Mouse (Mus musculus): ENCODE measurements around the gene Arhgap22. TPM values are rescaled to one million over a fixed set of nuclear protein-coding genes. Genes with fewer than 3 reads are reported as not detected.

Gene Arhgap22
- polyA plus RNA-seq, 1 experiment from 2014 or later: 3.8 TPM

DNA sequence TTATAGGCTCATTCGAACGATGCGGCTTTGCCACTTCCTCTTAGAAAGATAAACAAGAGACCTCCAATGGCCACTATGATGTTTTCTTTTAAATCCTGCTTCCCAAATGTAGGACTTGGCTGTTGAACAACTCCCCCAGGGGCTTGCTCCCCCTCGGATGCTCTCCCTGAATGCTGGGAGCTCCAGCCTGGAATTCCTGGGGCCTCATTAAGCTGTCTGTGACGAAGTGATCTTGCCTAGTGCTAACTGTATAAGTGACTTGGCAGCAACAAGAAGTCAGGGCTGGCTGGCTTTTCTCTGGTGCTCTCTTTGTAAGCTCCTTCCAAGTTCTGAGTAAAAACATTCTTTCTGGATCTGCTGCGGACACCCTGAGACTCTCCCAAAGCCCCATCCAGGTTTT lies 104.1 kb downstream of the Arhgap22 start:
- H3K36me3 ChIP-seq (ENCODE audit: insufficient read depth, low read length): no peaks in the 10 kb centered on the region
- no peak overlapping the region for H3K9ac ChIP-seq (ENCODE audit: low read depth, low read length)
- DNase-seq (ENCODE audit: low spot score) (peak; percentile 76), ATAC-seq (replicated peaks; ENCODE audit: low FRiP score, low read depth) (no peak)
- H3K4me1 ChIP-seq (replicated peaks; ENCODE audit: insufficient read depth, low read length): peaks cover 5% of the 10 kb centered on the region
- peak overlapping the region; percentile 6; the same call in 1 of the 2 replicates for H3K27ac ChIP-seq
- no peaks in the 10 kb centered on the region for H3K9me3 ChIP-seq (replicated peaks; ENCODE audit: low read length)
- no peak overlapping the region for H3K4me2 ChIP-seq (ENCODE audit: low read length)
- H3K27me3 ChIP-seq (ENCODE audit: insufficient read depth, low read length): no peaks in the 10 kb centered on the region
- 29% methylated on average over 6 of the region's 6 CpGs for WGBS
- no peak overlapping the region for H3K4me3 ChIP-seq (replicated peaks; ENCODE audit: low read depth, low read length)
- TF ChIP-seq CTCF (IDR thresholded peaks at IDR 0.05; ENCODE audit: low read depth): no peak

DNA sequence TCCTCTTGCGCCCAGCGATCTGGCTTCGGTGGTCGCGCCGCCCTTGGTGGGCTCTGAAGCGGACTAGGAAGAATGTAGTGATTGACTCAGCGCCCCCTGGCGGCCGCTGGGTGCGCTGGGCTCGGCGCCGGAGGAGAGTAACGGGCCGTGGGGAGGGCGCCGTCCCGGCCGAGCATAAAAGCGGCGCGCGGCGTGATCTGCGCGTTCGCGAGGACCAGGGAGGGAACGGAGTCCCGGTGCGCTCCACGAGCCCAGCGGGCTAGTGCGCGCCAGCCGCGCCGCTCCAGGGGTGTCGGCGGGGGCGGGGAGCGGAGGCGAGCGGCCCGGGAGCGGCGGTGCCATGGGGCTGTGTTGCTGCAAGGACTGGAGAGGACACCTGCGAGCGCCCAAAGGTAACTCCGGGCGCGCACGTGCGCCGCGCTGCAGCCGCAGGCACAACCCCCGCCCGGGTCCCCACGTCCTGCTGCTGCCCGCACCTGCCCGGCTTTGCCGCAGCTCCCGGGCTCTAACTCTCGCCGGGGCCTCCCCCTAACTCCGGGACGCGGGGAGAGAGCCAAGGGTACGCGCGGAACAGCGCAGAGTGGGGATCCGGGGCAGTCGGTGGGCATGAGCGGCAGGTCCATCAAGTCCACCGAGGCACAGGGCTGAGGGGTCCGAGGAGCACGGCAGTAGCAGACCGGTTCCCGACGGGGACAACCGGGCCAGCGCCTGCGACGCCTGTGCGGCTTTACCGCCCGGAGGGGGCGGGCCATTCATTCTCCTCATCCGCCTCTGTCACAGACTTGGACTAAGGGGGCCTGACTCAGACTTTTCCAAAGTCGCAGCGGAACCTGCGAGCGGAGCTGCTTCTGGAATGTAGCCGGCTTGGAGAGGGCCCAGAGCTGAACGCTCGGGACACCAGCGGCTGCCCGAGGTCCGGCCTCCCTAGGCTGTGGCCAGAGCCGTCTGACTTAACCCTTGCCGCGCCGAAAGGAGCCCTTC lies 106.0 kb downstream of the Arhgap22 start:
- WGBS: under 1% methylated on average over 88 of the region's 106 CpGs
- DNase-seq (ENCODE audit: low spot score) (peak; percentile 80), ATAC-seq (replicated peaks; ENCODE audit: low FRiP score, low read depth) (peak; percentile 55)
- peak overlapping the region; percentile 58 for H3K27ac ChIP-seq
- peak overlapping the region; percentile 57 for H3K9ac ChIP-seq (ENCODE audit: low read depth, low read length)
- no peaks in the 10 kb centered on the region for H3K36me3 ChIP-seq (ENCODE audit: insufficient read depth, low read length)
- peaks cover 5% of the 10 kb centered on the region for H3K4me1 ChIP-seq (replicated peaks; ENCODE audit: insufficient read depth, low read length)
- peak overlapping the region; percentile 100 for H3K4me2 ChIP-seq (ENCODE audit: low read length)
- no peaks in the 10 kb centered on the region for H3K9me3 ChIP-seq (replicated peaks; ENCODE audit: low read length)
- H3K27me3 ChIP-seq (ENCODE audit: insufficient read depth, low read length): no peaks in the 10 kb centered on the region
- peak overlapping the region; percentile 63 for H3K4me3 ChIP-seq (replicated peaks; ENCODE audit: low read depth, low read length)
- TF ChIP-seq CTCF (IDR thresholded peaks at IDR 0.05; ENCODE audit: low read depth): peak; percentile 78

DNA sequence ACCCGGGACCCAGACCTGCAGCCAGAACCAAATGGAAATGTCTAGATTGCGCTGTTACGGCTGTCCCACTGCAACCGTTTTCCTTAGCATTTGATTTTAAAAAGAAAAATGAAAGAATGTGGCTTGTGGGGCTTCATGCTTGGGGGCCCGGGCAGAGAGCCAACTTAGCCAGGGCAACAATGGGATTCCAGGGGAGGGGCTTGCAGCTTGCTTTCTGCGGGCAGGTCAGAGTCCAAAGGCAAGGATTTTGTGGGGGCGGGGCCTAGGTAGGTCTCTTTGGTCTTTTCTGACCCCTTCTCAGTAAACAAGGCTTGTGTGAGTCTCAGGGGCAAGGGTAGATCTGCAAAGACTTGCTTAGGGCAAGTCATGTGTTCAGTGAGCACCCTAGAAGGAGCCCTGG lies 107.0 kb downstream of the Arhgap22 start:
- TF ChIP-seq CTCF (IDR thresholded peaks at IDR 0.05; ENCODE audit: low read depth): no peak
- peak overlapping the region; percentile 100 for H3K4me2 ChIP-seq (ENCODE audit: low read length)
- ATAC-seq (replicated peaks; ENCODE audit: low FRiP score, low read depth): 0 out of 2 replicates have a peak, but pooled peaks have one; percentile 14

DNA sequence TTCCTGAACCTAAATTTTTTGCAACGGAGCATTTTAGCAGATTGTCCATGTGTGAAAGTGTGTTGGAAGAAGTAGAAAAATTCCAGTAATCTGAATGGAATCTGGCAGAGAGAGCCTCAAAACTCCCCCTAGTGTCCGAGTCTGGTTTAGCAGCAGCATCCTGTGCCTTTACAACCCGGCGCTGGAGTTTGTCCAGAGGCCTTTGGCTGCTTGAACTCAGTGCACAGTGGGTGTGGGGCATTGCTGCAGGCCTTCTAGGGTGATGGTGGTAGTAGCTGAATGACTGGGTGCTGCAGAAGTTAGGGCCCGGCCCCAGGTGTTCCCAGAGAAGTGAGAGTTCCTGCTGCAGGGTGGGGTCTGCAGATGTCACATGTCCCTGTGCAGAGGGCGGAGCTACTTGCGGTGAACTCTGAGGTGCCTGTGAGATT lies 108.8 kb downstream of the Arhgap22 start:
- H3K4me2 ChIP-seq (ENCODE audit: low read length): no peak overlapping the region
- H3K9ac ChIP-seq (ENCODE audit: low read depth, low read length): no peak overlapping the region
- no peak overlapping the region for H3K27ac ChIP-seq
- TF ChIP-seq CTCF (IDR thresholded peaks at IDR 0.05; ENCODE audit: low read depth): peak; percentile 75
- H3K9me3 ChIP-seq (replicated peaks; ENCODE audit: low read length): no peaks in the 10 kb centered on the region
- H3K4me1 ChIP-seq (replicated peaks; ENCODE audit: insufficient read depth, low read length): peaks cover 5% of the 10 kb centered on the region
- H3K27me3 ChIP-seq (ENCODE audit: insufficient read depth, low read length): no peaks in the 10 kb centered on the region
- WGBS: 26% methylated on average over 7 of the region's 7 CpGs
- DNase-seq (ENCODE audit: low spot score) (peak; percentile 82), ATAC-seq (replicated peaks; ENCODE audit: low FRiP score, low read depth) (no peak)
- no peaks in the 10 kb centered on the region for H3K36me3 ChIP-seq (ENCODE audit: insufficient read depth, low read length)
- no peak overlapping the region for H3K4me3 ChIP-seq (replicated peaks; ENCODE audit: low read depth, low read length)

More for the DNA sequence above, 107.0 kb downstream of the Arhgap22 start:
- H3K27me3 ChIP-seq (ENCODE audit: insufficient read depth, low read length): no peaks in the 10 kb centered on the region
- no peaks in the 10 kb centered on the region for H3K9me3 ChIP-seq (replicated peaks; ENCODE audit: low read length)
- H3K36me3 ChIP-seq (ENCODE audit: insufficient read depth, low read length): no peaks in the 10 kb centered on the region
- H3K4me3 ChIP-seq (replicated peaks; ENCODE audit: low read depth, low read length): peak overlapping the region; percentile 63
- H3K9ac ChIP-seq (ENCODE audit: low read depth, low read length): no peak overlapping the region
- DNase-seq (ENCODE audit: low spot score): peak; percentile 52
- peaks cover 5% of the 10 kb centered on the region for H3K4me1 ChIP-seq (replicated peaks; ENCODE audit: insufficient read depth, low read length)
- peak overlapping the region; percentile 58 for H3K27ac ChIP-seq
- WGBS: 11% methylated on average over 7 of the region's 7 CpGs

DNA sequence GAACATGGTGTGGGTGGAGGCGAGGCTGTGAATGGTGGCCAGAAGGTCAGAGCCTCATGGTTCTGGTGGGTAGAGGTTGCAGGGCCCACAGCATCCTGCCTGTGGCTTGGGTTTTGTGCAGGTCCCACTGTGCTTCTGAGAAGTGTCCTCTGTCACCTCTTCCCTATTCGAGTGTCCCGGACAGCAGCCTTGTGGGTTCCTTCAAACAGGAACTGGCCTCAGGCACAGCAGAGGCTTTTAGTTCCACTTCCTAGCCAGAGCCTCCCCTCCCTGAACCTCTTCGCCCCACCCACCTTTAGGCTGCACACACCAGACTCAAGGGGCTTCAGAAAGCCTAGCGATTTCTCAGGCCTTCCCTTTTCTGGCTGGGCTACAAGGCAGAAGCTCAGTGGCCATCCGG lies 110.7 kb downstream of the Arhgap22 start:
- H3K4me2 ChIP-seq (ENCODE audit: low read length): no peak overlapping the region
- ATAC-seq (replicated peaks; ENCODE audit: low FRiP score, low read depth) (no peak), DNase-seq (ENCODE audit: low spot score) (no peak)
- no peak overlapping the region for H3K9ac ChIP-seq (ENCODE audit: low read depth, low read length)
- H3K4me3 ChIP-seq (replicated peaks; ENCODE audit: low read depth, low read length): no peak overlapping the region
- H3K9me3 ChIP-seq (replicated peaks; ENCODE audit: low read length): no peaks in the 10 kb centered on the region
- H3K27ac ChIP-seq: no peak overlapping the region
- H3K36me3 ChIP-seq (ENCODE audit: insufficient read depth, low read length): no peaks in the 10 kb centered on the region
- H3K4me1 ChIP-seq (replicated peaks; ENCODE audit: insufficient read depth, low read length): peaks cover 5% of the 10 kb centered on the region
- no peaks in the 10 kb centered on the region for H3K27me3 ChIP-seq (ENCODE audit: insufficient read depth, low read length)
- 63% methylated on average over 6 of the region's 6 CpGs for WGBS
- no peak for TF ChIP-seq CTCF (IDR thresholded peaks at IDR 0.05; ENCODE audit: low read depth)

DNA sequence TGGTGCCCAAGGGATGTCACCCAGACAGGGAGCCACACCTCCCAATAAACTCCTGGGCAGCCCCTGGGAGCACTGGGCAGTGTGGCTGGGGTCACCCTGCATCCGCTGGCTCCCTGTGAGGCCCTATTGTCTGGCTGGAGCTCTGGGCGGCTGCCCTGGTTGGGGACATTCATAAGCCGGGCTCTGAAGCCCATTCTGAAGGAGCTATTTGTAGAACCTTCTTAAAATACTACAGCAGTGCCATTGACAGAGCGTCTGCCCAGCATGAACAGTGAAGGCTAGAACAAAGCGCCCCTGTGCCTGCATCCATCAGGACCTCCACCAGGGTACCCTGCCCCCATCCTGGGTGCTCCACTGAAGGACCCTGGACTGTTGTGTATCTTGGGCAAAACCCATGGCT lies 114.5 kb downstream of the Arhgap22 start:
- Histone ChIP-seq H3K9ac (ENCODE audit: low read depth, low read length) (no peak overlapping the region), H3K4me3 (replicated peaks; ENCODE audit: low read depth, low read length) (no peak overlapping the region), H3K27me3 (ENCODE audit: insufficient read depth, low read length) (no peaks in the 10 kb centered on the region), H3K9me3 (replicated peaks; ENCODE audit: low read length) (no peaks in the 10 kb centered on the region), H3K4me1 (replicated peaks; ENCODE audit: insufficient read depth, low read length) (no peaks in the 10 kb centered on the region), H3K27ac (no peak overlapping the region), H3K36me3 (ENCODE audit: insufficient read depth, low read length) (no peaks in the 10 kb centered on the region), H3K4me2 (ENCODE audit: low read length) (no peak overlapping the region)
- TF ChIP-seq CTCF (IDR thresholded peaks at IDR 0.05; ENCODE audit: low read depth): no peak
- WGBS: 53% methylated on average over 5 of the region's 5 CpGs
- no peak for ATAC-seq (replicated peaks; ENCODE audit: low FRiP score, low read depth)
- no peak for DNase-seq (ENCODE audit: low spot score)
